Mouse (Mus musculus): Measurements from ENCODE around the gene Gli1.

GRCm38 (mm10) chr10:127380251-127380691, 38.5 kb upstream of the Gli1 start, which contains the start of gene R3hdm2:
- TF ChIP-seq POLR2A (IDR thresholded peaks at IDR 0.05; ENCODE audit: low read depth, low read length): no peak
- TF ChIP-seq CTCF (IDR thresholded peaks at IDR 0.05; ENCODE audit: extremely low read depth, insufficient read length, insufficient replicate concordance, low read depth, low read length): no peak

Data from small intestine, adult 2 months (tissue).